Mouse (Mus musculus): ENCODE measurements at regions not wholly inside any gene's neighbourhood (a gene's known extent, or its start where the extent isn't known, plus 50 kb on each side); places are given as distances from the start of the nearest gene placed in this dataset.

- no peak for DNase-seq (ENCODE audit: low read depth, low spot score)
Measured at GRCm38 (mm10) chr19:30427484-30427883, 122.0 kb downstream of the Dkk1 start.

- DNase-seq (ENCODE audit: low read depth, low spot score) = no peak
Measured at GRCm38 (mm10) chr19:30433141-30433540, 116.3 kb downstream of the Dkk1 start.

- peak; percentile 34 for DNase-seq (ENCODE audit: low read depth, low spot score)
Measured at GRCm38 (mm10) chr19:30435054-30435738, 114.3 kb downstream of the Dkk1 start.

GRCm38 (mm10) chr19:30450869-30451542 lies 98.5 kb downstream of the Dkk1 start:
- DNase-seq (ENCODE audit: low read depth, low spot score) = no peak

- no peak for DNase-seq (ENCODE audit: low read depth, low spot score)
Measured at GRCm38 (mm10) chr19:30451543-30451920, 97.9 kb downstream of the Dkk1 start.

- DNase-seq (ENCODE audit: low read depth, low spot score) = no peak
Measured at GRCm38 (mm10) chr19:30452671-30453070, 96.8 kb downstream of the Dkk1 start.

GRCm38 (mm10) chr19:30483436-30483835 lies 66.0 kb downstream of the Dkk1 start:
- DNase-seq (ENCODE audit: low read depth, low spot score) = no peak

- DNase-seq (ENCODE audit: low read depth, low spot score) = peak; percentile 55
Measured at GRCm38 (mm10) chr19:30489786-30490185, 59.7 kb downstream of the Dkk1 start.

- no peak for DNase-seq (ENCODE audit: low read depth, low spot score)
Measured at GRCm38 (mm10) chr19:30490916-30491315, 58.5 kb downstream of the Dkk1 start.
